Mouse (Mus musculus) olfactory bulb, adult 2 months (tissue): ENCODE measurements at regions not wholly inside any gene's neighbourhood (a gene's known extent, or its start where the extent isn't known, plus 50 kb on each side); places are given as distances from the start of the nearest gene placed in this dataset.

Experiments used
- CTCF ChIP-seq: fragments of 200-500 bp; IDR thresholded peaks from 2 replicates; pipeline ENCODE4 v1.5.1; 2012; ENCODE audit warnings: low read depth, mild to moderate bottlenecking, low read length, moderate library complexity; ENCODE audit not compliant: insufficient read depth
- POLR2A ChIP-seq: fragments of 200-500 bp; IDR thresholded peaks from 2 replicates; pipeline ENCODE4 v1.6.1; 2012; ENCODE audit warnings: mild to moderate bottlenecking, low read depth, low read length, moderate library complexity; ENCODE audit not compliant: insufficient read depth

DNA sequence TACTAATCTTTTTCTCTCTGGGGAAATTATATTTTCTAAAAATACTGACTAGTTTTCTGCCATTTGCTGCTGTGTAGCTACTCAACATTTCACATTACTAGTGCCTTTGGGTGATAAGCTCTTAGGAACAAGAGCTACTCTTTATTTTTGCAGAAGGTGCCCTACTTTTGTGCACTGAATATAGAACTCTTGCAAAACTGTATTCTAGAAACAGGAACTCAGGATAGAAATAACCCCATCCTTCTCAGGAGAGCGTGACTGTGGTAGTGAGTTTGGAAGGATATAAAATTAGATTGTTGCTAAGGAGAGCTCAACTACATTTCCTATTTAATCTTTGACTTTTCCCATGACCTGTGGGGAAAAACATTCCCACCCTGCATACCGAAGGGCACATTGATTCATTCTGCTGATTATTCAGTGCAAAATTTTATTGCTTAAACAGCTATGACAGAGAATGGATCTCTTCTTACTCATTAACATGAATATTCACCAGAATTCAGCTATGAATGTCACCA, 408.0 kb upstream of the Nrsn1 start:
- TF ChIP-seq CTCF (no peak), POLR2A (no peak)
